Comparison of ENCODE assay signal across 8 mouse cellular contexts in the genomic region with DNA sequence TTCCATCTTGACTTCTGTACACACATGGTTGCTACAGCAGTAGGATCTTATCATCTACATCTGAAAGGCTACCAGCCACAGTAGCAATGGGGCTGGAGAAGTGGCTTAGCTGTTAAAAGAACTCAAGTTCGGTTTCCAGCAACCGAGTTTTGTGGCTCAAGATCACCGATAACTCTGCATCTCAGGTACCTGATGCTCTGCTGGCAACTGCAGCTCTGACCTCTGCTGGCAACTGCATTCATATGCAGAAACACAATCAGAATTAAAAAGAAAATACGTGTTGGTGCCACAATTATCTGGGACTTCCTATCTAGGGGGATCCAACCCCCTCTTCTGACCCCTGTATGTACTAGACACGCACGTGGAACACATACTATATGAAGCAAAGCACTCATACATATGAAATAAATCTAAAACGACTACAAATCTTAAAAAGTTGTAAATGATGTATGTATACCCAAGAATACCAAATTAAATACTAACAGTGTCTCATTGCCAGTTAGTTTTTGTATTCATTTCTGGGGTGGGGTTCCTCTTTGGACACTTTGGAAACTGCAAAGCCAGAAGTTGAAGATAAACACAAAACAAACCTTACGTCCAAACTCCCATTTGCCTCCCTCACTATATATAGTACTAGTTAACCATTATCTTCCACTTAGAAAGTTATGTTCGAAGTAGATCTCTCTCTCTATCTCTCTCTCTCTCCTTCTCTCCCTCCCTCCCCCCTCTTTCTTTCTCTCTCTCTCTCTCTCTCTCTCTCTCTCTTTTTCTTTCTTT. TPM values are rescaled to one million over a fixed set of nuclear protein-coding genes. Genes with fewer than 3 reads are reported as not detected.
DNase-seq lines count a peak whose midpoint lies in the region; ATAC-seq lines count a peak whose summit lies in the region.

No protein-coding gene starts in this region.

- WGBS in kidney, embryonic 14.5 days: 21% methylated on average over 9 of the region's 9 CpGs
- WGBS in forebrain, embryonic 16.5 days: 23% methylated on average over 9 of the region's 9 CpGs
- 16% methylated on average over 9 of the region's 9 CpGs for WGBS in liver, embryonic 13.5 days (ENCODE audit: insufficient replicate concordance)

- H3K4me2 ChIP-seq in kidney, embryonic 14.5 days (replicated peaks; ENCODE audit: low read depth, low read length): peak overlapping the region; percentile 44
- H3K4me2 ChIP-seq in forebrain, embryonic 16.5 days (ENCODE audit: low read length): peak overlapping the region; percentile 23
- H3K4me2 ChIP-seq in liver, embryonic 13.5 days: peak overlapping the region; percentile 77

- H3K9me3 ChIP-seq in kidney, embryonic 14.5 days (ENCODE audit: control insufficient read depth, low read length): no peaks in the 10 kb centered on the region
- H3K9me3 ChIP-seq in forebrain, embryonic 16.5 days (ENCODE audit: control insufficient read depth, low read length): no peaks in the 10 kb centered on the region
- H3K9me3 ChIP-seq in liver, embryonic 13.5 days (replicated peaks): no peaks in the 10 kb centered on the region

- no peaks in the 10 kb centered on the region for H3K36me3 ChIP-seq in kidney, embryonic 14.5 days (ENCODE audit: control insufficient read depth, insufficient read depth, low read length)
- no peaks in the 10 kb centered on the region for H3K36me3 ChIP-seq in forebrain, embryonic 16.5 days (ENCODE audit: control insufficient read depth, insufficient read depth)
- H3K36me3 ChIP-seq in liver, embryonic 13.5 days: peaks cover 4% of the 10 kb centered on the region; the same call in 1 of the 2 replicates

- DNase-seq in kidney, postnatal 4 days: no peak
- DNase-seq in MN1 (ENCODE audit: low spot score): peak; percentile 13
- DNase-seq in liver, embryonic 13.5 days: no peak
- peak; percentile 8 for DNase-seq in yolk sac, embryonic 10.5 days (ENCODE audit: low spot score)
- no peak for DNase-seq in frontal cortex, postnatal 25 days (ENCODE audit: low spot score in 2 of 2)
- DNase-seq in urinary bladder, postnatal 36 days (ENCODE audit: low spot score in 2 of 2): no peak

- peak overlapping the region; percentile 23 for H3K4me3 ChIP-seq in kidney, embryonic 14.5 days (ENCODE audit: low read length)
- no peak overlapping the region for H3K4me3 ChIP-seq in forebrain, embryonic 16.5 days (replicated peaks; ENCODE audit: low read length)
- H3K4me3 ChIP-seq in liver, embryonic 13.5 days (replicated peaks): peak overlapping the region; percentile 39

- ATAC-seq in kidney, embryonic 14.5 days (ENCODE audit: low FRiP score, low TSS enrichment): no peak
- ATAC-seq in forebrain, embryonic 16.5 days: no peak
- peak; percentile 41 for ATAC-seq in liver, embryonic 13.5 days (ENCODE audit: low read depth)

- H3K27ac ChIP-seq in kidney, embryonic 14.5 days (ENCODE audit: low read depth, low read length): no peak overlapping the region
- H3K27ac ChIP-seq in forebrain, embryonic 16.5 days (ENCODE audit: low read length): no peak overlapping the region
- H3K27ac ChIP-seq in liver, embryonic 13.5 days: no peak overlapping the region

- no peaks in the 10 kb centered on the region for H3K27me3 ChIP-seq in kidney, embryonic 14.5 days (ENCODE audit: control insufficient read depth, insufficient read depth, low read length)
- no peaks in the 10 kb centered on the region for H3K27me3 ChIP-seq in forebrain, embryonic 16.5 days (replicated peaks; ENCODE audit: control insufficient read depth, insufficient read depth, low read length)
- no peaks in the 10 kb centered on the region for H3K27me3 ChIP-seq in liver, embryonic 13.5 days

- H3K4me1 ChIP-seq in kidney, embryonic 14.5 days (ENCODE audit: control insufficient read depth, insufficient read depth, low read length): peaks cover 7% of the 10 kb centered on the region
- H3K4me1 ChIP-seq in forebrain, embryonic 16.5 days (replicated peaks; ENCODE audit: control insufficient read depth, insufficient read depth, low read length): peaks cover 10% of the 10 kb centered on the region
- H3K4me1 ChIP-seq in liver, embryonic 13.5 days (replicated peaks): peaks cover 25% of the 10 kb centered on the region

- no peak overlapping the region; the same call in 1 of the 2 replicates for H3K9ac ChIP-seq in kidney, embryonic 14.5 days (ENCODE audit: low read depth, low read length)
- no peak overlapping the region for H3K9ac ChIP-seq in forebrain, embryonic 16.5 days (replicated peaks; ENCODE audit: low read depth, low read length)
- H3K9ac ChIP-seq in liver, embryonic 13.5 days: peak overlapping the region; percentile 46

RNA-seq across cellular contexts. Expression of gene Clcc1, which starts 0.7 kb away (rescaled TPM):
- 46.5 and 64.3 TPM in 2 replicates for polyA plus RNA-seq in kidney, embryonic 14.5 days (2014; fragmentation: Nextera tagmentation; extraction: Ambion mirVana)
- 48.3 and 56.3 TPM in 2 replicates for polyA plus RNA-seq in forebrain, embryonic 16.5 days (2015; fragmentation: Nextera tagmentation; extraction: Ambion mirVana)
- 44.6 and 49.3 TPM in 2 replicates for polyA plus RNA-seq in liver, embryonic 13.5 days (2015; fragmentation: Nextera tagmentation; extraction: Ambion mirVana)

Comparison
In these comparisons a context has a peak if more than half of its experiments do, and no peak if none do; other contexts are left out.
1. H3K4me2 ChIP-seq: peak in every context shown above with its lines; median percentile 77 in liver, embryonic 13.5 days; 44 in kidney, embryonic 14.5 days; 23 in forebrain, embryonic 16.5 days.
2. DNase-seq: peak in MN1 (single experiment) and yolk sac, embryonic 10.5 days (single experiment); none in kidney, postnatal 4 days (0 of 2), liver, embryonic 13.5 days (single experiment), frontal cortex, postnatal 25 days (0 of 2) and urinary bladder, postnatal 36 days (0 of 2).